Mouse (Mus musculus) MEL (cell line): ENCODE results near the gene Stx4a. TPM values are rescaled to one million over a fixed set of nuclear protein-coding genes. Genes with fewer than 3 reads are reported as not detected.

ENCODE experiments used
- DNase-seq: peaks from one replicate; pipeline ENCODE4 v3.0.0; 2011; ENCODE audit warnings: low read depth, low spot score
- H3K27ac ChIP-seq: 2 replicates; pipeline ENCODE4 v1.5.1; 2012; ENCODE audit warnings: low read depth, mild to moderate bottlenecking, control low read depth, low read length, moderate library complexity; ENCODE audit not compliant: control insufficient read depth
- H3K27me3 ChIP-seq, 2 experiments: fragments of 150-350 bp in 1 of 2; sonication (generic) in 1 of 2; 2 replicates each; pipeline ENCODE4 v1.6.1; 2012; ENCODE audit warnings: low read length in 2 of 2, mild to moderate bottlenecking in 2 of 2, improper control_type of control experiment in 1 of 2, moderate library complexity in 1 of 2; ENCODE audit not compliant: insufficient read depth in 2 of 2, control insufficient read depth in 1 of 2
- H3K36me3 ChIP-seq, 2 experiments: 2 replicates each; pipeline ENCODE4 v1.6.1; 2012 to 2014; ENCODE audit warnings: low read length in 2 of 2, improper control_type of control experiment in 1 of 2, inconsistent platforms in 1 of 2, mild to moderate bottlenecking in 1 of 2; ENCODE audit not compliant: insufficient read depth in 2 of 2, control insufficient read depth in 1 of 2
- H3K4me1 ChIP-seq, 2 experiments: fragments of 150-350 bp in 1 of 2; sonication (generic) in 1 of 2; 2 replicates each; pipeline ENCODE4 v1.6.1; 2012; ENCODE audit warnings: low read length in 2 of 2, improper control_type of control experiment in 1 of 2, mild to moderate bottlenecking in 1 of 2; ENCODE audit not compliant: insufficient read depth in 2 of 2, control insufficient read depth in 1 of 2
- H3K4me3 ChIP-seq, 2 experiments: fragments of 150-350 bp in 1 of 2; sonication (generic) in 1 of 2; 2 replicates each; pipeline ENCODE4 v1.5.1; 2012; ENCODE audit warnings: low read depth in 2 of 2, low read length in 2 of 2, mild to moderate bottlenecking in 2 of 2, moderate library complexity in 2 of 2, control low read depth in 1 of 2, improper control_type of control experiment in 1 of 2; ENCODE audit not compliant: control insufficient read depth in 1 of 2, insufficient read depth in 1 of 2
- H3K79me2 ChIP-seq: 2 replicates; pipeline ENCODE4 v1.6.1; 2012; ENCODE audit warnings: mild to moderate bottlenecking, low read length, moderate library complexity; ENCODE audit not compliant: control insufficient read depth, poor library complexity, insufficient read depth
- H3K9ac ChIP-seq: 2 replicates; pipeline ENCODE4 v1.6.1; 2012; ENCODE audit warnings: low read depth, mild to moderate bottlenecking, control low read depth, low read length, moderate library complexity; ENCODE audit not compliant: control insufficient read depth, poor library complexity, severe bottlenecking
- H3K9me3 ChIP-seq: fragments of 150-350 bp; sonication (generic); replicated peaks from 2 replicates; pipeline ENCODE4 v1.6.1; 2012; ENCODE audit warnings: mild to moderate bottlenecking, low read length, improper control_type of control experiment, moderate library complexity; ENCODE audit not compliant: insufficient read depth
- E2F4 ChIP-seq: IDR thresholded peaks from 2 replicates; pipeline ENCODE4 v1.6.1; 2011; ENCODE audit warnings: low read depth, low read length, improper control_type of control experiment, borderline replicate concordance
- ELF1 ChIP-seq: IDR thresholded peaks from 2 replicates; pipeline ENCODE4 v1.6.1; 2014; ENCODE audit warnings: low read depth, mild to moderate bottlenecking, inconsistent platforms, low read length, improper control_type of control experiment, moderate library complexity
- EP300 ChIP-seq, 2 experiments: IDR thresholded peaks; 2 replicates each; pipeline ENCODE4 v1.6.1; 2011; ENCODE audit warnings: improper control_type of control experiment in 2 of 2, low read length in 2 of 2, low read depth in 1 of 2, mild to moderate bottlenecking in 1 of 2
- GATA1 ChIP-seq: IDR thresholded peaks from 2 replicates; pipeline ENCODE4 v1.6.1; 2011; ENCODE audit warnings: low read depth, low read length, improper control_type of control experiment
- HCFC1 ChIP-seq: IDR thresholded peaks from 2 replicates; pipeline ENCODE4 v1.6.1; 2012; ENCODE audit warnings: low read depth, mild to moderate bottlenecking, inconsistent platforms, low read length, improper control_type of control experiment, moderate library complexity
- JUND ChIP-seq: IDR thresholded peaks from 2 replicates; pipeline ENCODE4 v1.6.1; 2011; ENCODE audit warnings: low read depth, mild to moderate bottlenecking, improper control_type of control experiment, low read length
- KAT2A ChIP-seq: conservative IDR thresholded peaks from 2 replicates; pipeline ENCODE4 v1.6.1; 2012; ENCODE audit warnings: low read depth, low read length, improper control_type of control experiment, inconsistent platforms
- MAX ChIP-seq: IDR thresholded peaks from 2 replicates; pipeline ENCODE4 v1.6.1; 2011; ENCODE audit warnings: low read length, improper control_type of control experiment
- MAZ ChIP-seq: IDR thresholded peaks from 2 replicates; pipeline ENCODE4 v1.6.1; 2012; ENCODE audit warnings: low read depth, mild to moderate bottlenecking, inconsistent platforms, low read length, improper control_type of control experiment
- MEF2A ChIP-seq: IDR thresholded peaks from 2 replicates; pipeline ENCODE4 v1.6.1; 2014; ENCODE audit warnings: low read depth, mild to moderate bottlenecking, inconsistent platforms, low read length, improper control_type of control experiment; ENCODE audit not compliant: poor library complexity, insufficient replicate concordance, severe bottlenecking; ENCODE audit errors: extremely low read depth
- MXI1 ChIP-seq: IDR thresholded peaks from 2 replicates; pipeline ENCODE4 v1.6.1; 2011; ENCODE audit warnings: mild to moderate bottlenecking, low read depth, low read length, improper control_type of control experiment
- NELFE ChIP-seq: IDR thresholded peaks from 2 replicates; pipeline ENCODE4 v1.6.1; 2011; ENCODE audit warnings: low read depth, low read length, improper control_type of control experiment
- POLR2A ChIP-seq, 2 experiments: IDR thresholded peaks; 2 replicates each; pipeline ENCODE4 v1.6.1; 2011 to 2012; ENCODE audit warnings: low read length in 2 of 2, mild to moderate bottlenecking in 2 of 2, control low read depth in 1 of 2, improper control_type of control experiment in 1 of 2, low read depth in 1 of 2, moderate library complexity in 1 of 2; ENCODE audit not compliant: control insufficient read depth in 1 of 2, insufficient read depth in 1 of 2, poor library complexity in 1 of 2
- POLR2AphosphoS2 ChIP-seq: IDR thresholded peaks from 2 replicates; pipeline ENCODE4 v1.6.1; 2011; ENCODE audit warnings: low read length, improper control_type of control experiment
- RAD21 ChIP-seq: IDR thresholded peaks from 2 replicates; pipeline ENCODE4 v1.6.1; 2011; ENCODE audit warnings: mild to moderate bottlenecking, low read depth, low read length, improper control_type of control experiment
- SIN3A ChIP-seq: IDR thresholded peaks from 2 replicates; pipeline ENCODE4 v1.6.1; 2012; ENCODE audit warnings: low read length, improper control_type of control experiment, inconsistent platforms
- SMC3 ChIP-seq: IDR thresholded peaks from 2 replicates; pipeline ENCODE4 v1.6.1; 2011; ENCODE audit warnings: low read depth, low read length, improper control_type of control experiment
- TBP ChIP-seq: IDR thresholded peaks from 2 replicates; pipeline ENCODE4 v1.8.0; 2011; ENCODE audit warnings: low read depth, low read length, improper control_type of control experiment
- USF1 ChIP-seq: IDR thresholded peaks from 2 replicates; pipeline ENCODE4 v1.6.1; 2014; ENCODE audit warnings: low read depth, mild to moderate bottlenecking, inconsistent platforms, low read length, improper control_type of control experiment, moderate library complexity
- USF2 ChIP-seq, 2 experiments: IDR thresholded peaks; 2 replicates each; pipeline ENCODE4 v1.6.1; 2011 to 2012; ENCODE audit warnings: improper control_type of control experiment in 2 of 2, low read length in 2 of 2, borderline replicate concordance in 1 of 2, inconsistent platforms in 1 of 2, low read depth in 1 of 2, mild to moderate bottlenecking in 1 of 2; ENCODE audit not compliant: insufficient read depth in 1 of 2
- ZC3H11A ChIP-seq: IDR thresholded peaks from 2 replicates; pipeline ENCODE4 v1.6.1; 2012; ENCODE audit warnings: low read depth, mild to moderate bottlenecking, inconsistent platforms, low read length, improper control_type of control experiment
- polyA plus RNA-seq, 2 experiments: library from polyadenylated mRNA; stranded (reverse) in 1 of 2; unstranded in 1 of 2; fragments of >175 nt in 1 of 2; fragments of >200 nt in 1 of 2; gene quantifications; 2 replicates each; pipeline versions ENCODE4 v1.2.1 to v1.2.4; 2012; ENCODE audit warnings: low replicate concordance in 2 of 2, low read depth in 1 of 2; ENCODE audit not compliant: insufficient read length in 2 of 2, insufficient read depth in 1 of 2, missing spikeins in 1 of 2
- total RNA-seq: library from RNA; depleted of rRNA; stranded (reverse); fragments of 300-350 nt; gene quantifications from 2 replicates; pipeline ENCODE4 v1.2.3, GENCODE M21; 2012

The Stx4a gene
- total and polyA plus RNA-seq, 3 experiments: 47.8 to 121 TPM; not detected in 1

GRCm38 (mm10) chr7:127812292-127812691 is 11.8 kb upstream of the Stx4a start:
- Histone ChIP-seq H3K27ac (no peak overlapping the region), H3K9me3 (no peaks in the 10 kb centered on the region), H3K9ac (no peak overlapping the region)
- TF ChIP-seq NELFE (no peak), MXI1 (no peak), TBP (no peak), HCFC1 (no peak), KAT2A (no peak), RAD21 (no peak), SMC3 (no peak), USF2 (IDR thresholded peaks at IDR 0.05; ENCODE audit: borderline replicate concordance in 1 of 2, insufficient read depth in 1 of 2, low read depth in 1 of 2, low read length in 2 of 2) (no peak), POLR2A (IDR thresholded peaks at IDR 0.05; ENCODE audit: control insufficient read depth in 1 of 2, insufficient read depth in 1 of 2, low read depth in 1 of 2, low read length in 2 of 2, poor library complexity in 1 of 2) (no peak), ELF1 (no peak), POLR2AphosphoS2 (no peak), GATA1 (no peak), JUND (no peak), ZC3H11A (no peak), MAZ (no peak), USF1 (no peak), MEF2A (no peak)
- TF ChIP-seq, all 39 proteins: peak for 0
- no peak for DNase-seq
- H3K36me3 ChIP-seq: peaks cover 0 to 10% of the 10 kb centered on the region in 2 experiments; a peak in 2 of 4 replicates
- H3K27me3 ChIP-seq: no peaks in the 10 kb centered on the region
- peaks cover 1 to 15% of the 10 kb centered on the region in 2 experiments; a peak in 3 of 4 replicates for H3K4me1 ChIP-seq
- no peaks in the 10 kb centered on the region; the same call in 1 of the 2 replicates for H3K79me2 ChIP-seq
- H3K4me3 ChIP-seq: no peak overlapping the region

- Histone ChIP-seq H3K4me3 (no peak overlapping the region), H3K27ac (no peak overlapping the region), H3K9me3 (no peaks in the 10 kb centered on the region), H3K4me1 (peaks cover 0 to 2% of the 10 kb centered on the region in 2 experiments; a peak in 2 of 4 replicates), H3K9ac (no peak overlapping the region), H3K36me3 (peaks cover 0 to 1% of the 10 kb centered on the region in 2 experiments; a peak in 2 of 4 replicates), H3K27me3 (no peaks in the 10 kb centered on the region), H3K79me2 (no peaks in the 10 kb centered on the region)
- DNase-seq: no peak
- TF ChIP-seq EP300 (IDR thresholded peaks at IDR 0.05; ENCODE audit: low read depth in 1 of 2, low read length in 2 of 2) (no peak), E2F4 (no peak), MAZ (no peak), POLR2AphosphoS2 (no peak), MAX (no peak), SIN3A (no peak), SMC3 (no peak), KAT2A (no peak)
Measured at GRCm38 (mm10) chr7:127813821-127814220, 10.3 kb upstream of the Stx4a start.
